Mouse (Mus musculus): ENCODE measurements around the gene Gramd1a.

Gramd1a gene

GRCm38 (mm10) chr7:31117465-31117864, 38.2 kb downstream of the Gramd1a start:
- TF ChIP-seq GATA4 (IDR thresholded peaks at IDR 0.05; ENCODE audit: insufficient replicate concordance, low read length): no peak

GRCm38 (mm10) chr7:31116721-31117145, 39.0 kb downstream of the Gramd1a start:
- TF ChIP-seq GATA4 (IDR thresholded peaks at IDR 0.05; ENCODE audit: insufficient replicate concordance, low read length): no peak

GRCm38 (mm10) chr7:31115587-31116043, 40.1 kb downstream of the Gramd1a start:
- peak; percentile 91; the same call in 1 of the 2 replicates for TF ChIP-seq GATA4 (IDR thresholded peaks at IDR 0.05; ENCODE audit: insufficient replicate concordance, low read length)

GRCm38 (mm10) chr7:31115182-31115581, 40.5 kb downstream of the Gramd1a start, which contains the start of gene Hpn:
Hpn (minus strand) TSS chr7:31115290.
- no peak for TF ChIP-seq GATA4 (IDR thresholded peaks at IDR 0.05; ENCODE audit: insufficient replicate concordance, low read length)

GRCm38 (mm10) chr7:31114646-31115045, 41.0 kb downstream of the Gramd1a start:
- TF ChIP-seq GATA4 (IDR thresholded peaks at IDR 0.05; ENCODE audit: insufficient replicate concordance, low read length): no peak

- TF ChIP-seq GATA4 (IDR thresholded peaks at IDR 0.05; ENCODE audit: insufficient replicate concordance, low read length): no peak
Observed at GRCm38 (mm10) chr7:31113800-31114199, 41.9 kb downstream of the Gramd1a start.

- no peak for TF ChIP-seq GATA4 (IDR thresholded peaks at IDR 0.05; ENCODE audit: insufficient replicate concordance, low read length)
Observed at GRCm38 (mm10) chr7:31112036-31112435, 43.7 kb downstream of the Gramd1a start.

- peak; percentile 71; the same call in 1 of the 2 replicates for TF ChIP-seq GATA4 (IDR thresholded peaks at IDR 0.05; ENCODE audit: insufficient replicate concordance, low read length)
Observed at GRCm38 (mm10) chr7:31110861-31111385, 44.8 kb downstream of the Gramd1a start.

GRCm38 (mm10) chr7:31109796-31110195, 45.9 kb downstream of the Gramd1a start:
- TF ChIP-seq GATA4 (IDR thresholded peaks at IDR 0.05; ENCODE audit: insufficient replicate concordance, low read length): no peak

GRCm38 (mm10) chr7:31109091-31109490, 46.6 kb downstream of the Gramd1a start:
- TF ChIP-seq GATA4 (IDR thresholded peaks at IDR 0.05; ENCODE audit: insufficient replicate concordance, low read length): no peak

GRCm38 (mm10) chr7:31107781-31108180, 47.9 kb downstream of the Gramd1a start:
- no peak for TF ChIP-seq GATA4 (IDR thresholded peaks at IDR 0.05; ENCODE audit: insufficient replicate concordance, low read length)

- TF ChIP-seq GATA4 (IDR thresholded peaks at IDR 0.05; ENCODE audit: insufficient replicate concordance, low read length): no peak
Observed at GRCm38 (mm10) chr7:31106166-31106565, 49.5 kb downstream of the Gramd1a start.

- TF ChIP-seq GATA4 (IDR thresholded peaks at IDR 0.05; ENCODE audit: insufficient replicate concordance, low read length): no peak
Observed at GRCm38 (mm10) chr7:31105061-31105768, 50.5 kb downstream of the Gramd1a start.

- TF ChIP-seq GATA4 (IDR thresholded peaks at IDR 0.05; ENCODE audit: insufficient replicate concordance, low read length): no peak
Observed at GRCm38 (mm10) chr7:31100786-31101185, 54.9 kb downstream of the Gramd1a start.

GRCm38 (mm10) chr7:31099612-31099982, 56.1 kb downstream of the Gramd1a start:
- TF ChIP-seq GATA4 (IDR thresholded peaks at IDR 0.05; ENCODE audit: insufficient replicate concordance, low read length): no peak
